Mouse (Mus musculus) liver, postnatal 0 days (tissue): ENCODE results near the gene Vwa8. TPM values are rescaled to one million over a fixed set of nuclear protein-coding genes. Genes with fewer than 3 reads are reported as not detected.

Experiments used
- ATAC-seq: fragments of 200-750 bp; cut with Nextera tagmentation; 2 replicates; pipeline ENCODE4 v1.8.0; 2017; ENCODE audit warnings: mild to moderate bottlenecking, moderate library complexity
- DNase-seq: peaks from one replicate; pipeline ENCODE4 v3.0.0-alpha.2; 2016
- H3K27ac ChIP-seq: fragments of 300-500 bp; sonication (generic); 2 replicates; pipeline ENCODE4 v1.5.1; 2014; ENCODE audit warnings: antibody characterized with exemption, moderate library complexity, mild to moderate bottlenecking, low read depth
- H3K27me3 ChIP-seq: fragments of 300-500 bp; sonication (generic); 2 replicates; pipeline ENCODE4 v1.6.1; 2014; ENCODE audit warnings: low read length, control low read depth, mixed read lengths; ENCODE audit not compliant: insufficient read depth
- H3K36me3 ChIP-seq: fragments of 300-500 bp; sonication (generic); replicated peaks from 2 replicates; pipeline ENCODE4 v1.6.1; 2014; ENCODE audit warnings: mild to moderate bottlenecking, control low read depth, low read length, moderate library complexity, mixed read lengths; ENCODE audit not compliant: insufficient read depth
- H3K4me1 ChIP-seq: fragments of 300-500 bp; sonication (generic); 2 replicates; pipeline ENCODE4 v1.6.1; 2014; ENCODE audit warnings: antibody characterized with exemption, mild to moderate bottlenecking, control low read depth; ENCODE audit not compliant: insufficient read depth
- H3K4me2 ChIP-seq: fragments of 300-500 bp; sonication (generic); 2 replicates; pipeline ENCODE4 v1.6.1; 2014; ENCODE audit warnings: low read depth, mild to moderate bottlenecking, low read length, moderate library complexity, mixed read lengths
- H3K4me3 ChIP-seq: fragments of 300-500 bp; sonication (generic); 2 replicates; pipeline ENCODE4 v1.5.1; 2014; ENCODE audit warnings: low read depth, low read length
- H3K9ac ChIP-seq: fragments of 300-500 bp; sonication (generic); replicated peaks from 2 replicates; pipeline ENCODE4 v1.6.1; 2014; ENCODE audit warnings: mild to moderate bottlenecking, moderate library complexity
- H3K9me3 ChIP-seq: fragments of 300-500 bp; sonication (generic); 2 replicates; pipeline ENCODE4 v1.6.1; 2016; ENCODE audit warnings: mild to moderate bottlenecking, control low read depth, low read length, mixed read lengths
- CTCF ChIP-seq: sonication (generic); IDR thresholded peaks from 2 replicates; pipeline ENCODE4 v1.5.1; 2016; ENCODE audit warnings: antibody characterized with exemption, low read depth
- EP300 ChIP-seq: IDR thresholded peaks from 2 replicates; pipeline ENCODE4 v1.6.1; 2016; ENCODE audit warnings: antibody characterized with exemption, low read depth, mild to moderate bottlenecking
- WGBS: fragments of 180-500 bp; shearing (Covaris S2); extraction: QIAGEN DNeasy Blood & Tissue Kit; methylation state at CpG from one replicate; pipeline ENCODE4 v1.1.7; 2014; ENCODE audit not compliant: insufficient replicate concordance; 5-methylcytosine and 5-hydroxymethylcytosine counted together
- polyA plus RNA-seq: library from polyadenylated mRNA; unstranded; fragments of >200 nt; fragmentation: Nextera tagmentation; extraction: Ambion mirVana; gene quantifications from 2 replicates; pipeline ENCODE4 v1.2.1, GENCODE M21; 2015

The Vwa8 gene
- polyA plus RNA-seq, 1 experiment from 2014 or later = 27.1 TPM

DNA sequence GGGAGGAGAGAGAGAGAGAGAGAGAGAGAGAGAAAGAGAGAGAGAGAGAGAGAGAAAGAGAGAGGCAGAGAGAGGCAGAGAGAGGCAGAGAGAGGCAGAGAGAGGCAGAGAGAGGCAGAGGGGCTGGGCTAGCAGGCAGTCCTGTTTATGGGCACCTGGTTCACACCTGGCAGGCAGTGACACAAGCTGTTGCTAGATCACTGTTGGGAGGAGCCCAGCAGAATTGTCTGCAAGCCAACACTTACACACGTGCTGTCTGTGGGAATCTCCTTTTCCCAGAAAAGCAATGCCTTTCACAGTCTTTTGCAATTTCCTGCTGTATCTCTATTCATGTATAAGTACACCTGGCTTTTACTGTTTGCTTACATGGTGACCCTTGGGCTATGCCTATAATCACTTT is 260.5 kb downstream of the Vwa8 start:
- H3K9ac ChIP-seq = no peak overlapping the region
- WGBS = 38% methylated on average over 1 of the region's 1 CpGs
- H3K36me3 ChIP-seq = no peaks in the 10 kb centered on the region
- H3K27me3 ChIP-seq = no peaks in the 10 kb centered on the region
- no peak overlapping the region for H3K27ac ChIP-seq
- TF ChIP-seq CTCF (no peak), EP300 (no peak)
- DNase-seq (no peak), ATAC-seq (peak; percentile 45)
- H3K4me1 ChIP-seq = no peaks in the 10 kb centered on the region
- H3K4me2 ChIP-seq = no peak overlapping the region
- no peak overlapping the region for H3K4me3 ChIP-seq
- H3K9me3 ChIP-seq = no peaks in the 10 kb centered on the region

DNA sequence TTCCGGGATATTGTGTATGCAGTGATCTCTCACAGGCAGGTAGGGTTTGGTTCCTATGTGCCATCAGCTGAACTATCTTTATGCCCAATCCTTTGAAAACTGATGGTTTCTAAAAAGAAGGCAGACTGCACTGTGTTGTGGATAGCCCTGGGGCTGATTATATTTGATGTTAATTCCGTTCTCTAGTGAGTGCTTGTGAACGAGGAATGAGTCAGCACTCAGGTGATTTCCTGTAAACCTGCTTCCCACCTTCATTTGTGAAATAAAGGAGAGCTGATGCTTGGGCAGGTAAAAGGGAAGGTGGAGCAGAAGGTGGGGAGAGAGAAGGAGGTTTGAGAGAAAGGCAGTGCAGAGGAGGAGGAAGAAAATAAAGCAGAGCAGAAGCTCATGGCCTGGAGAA is 261.2 kb downstream of the Vwa8 start:
- no peak for TF ChIP-seq CTCF
- no peak for TF ChIP-seq EP300
- DNase-seq (no peak), ATAC-seq (no peak)
- Histone ChIP-seq H3K27me3 (no peaks in the 10 kb centered on the region), H3K27ac (no peak overlapping the region), H3K9ac (no peak overlapping the region), H3K36me3 (no peaks in the 10 kb centered on the region), H3K4me2 (no peak overlapping the region), H3K4me3 (no peak overlapping the region), H3K9me3 (no peaks in the 10 kb centered on the region), H3K4me1 (no peaks in the 10 kb centered on the region)
- 58% methylated on average over 3 of the region's 3 CpGs for WGBS

DNA sequence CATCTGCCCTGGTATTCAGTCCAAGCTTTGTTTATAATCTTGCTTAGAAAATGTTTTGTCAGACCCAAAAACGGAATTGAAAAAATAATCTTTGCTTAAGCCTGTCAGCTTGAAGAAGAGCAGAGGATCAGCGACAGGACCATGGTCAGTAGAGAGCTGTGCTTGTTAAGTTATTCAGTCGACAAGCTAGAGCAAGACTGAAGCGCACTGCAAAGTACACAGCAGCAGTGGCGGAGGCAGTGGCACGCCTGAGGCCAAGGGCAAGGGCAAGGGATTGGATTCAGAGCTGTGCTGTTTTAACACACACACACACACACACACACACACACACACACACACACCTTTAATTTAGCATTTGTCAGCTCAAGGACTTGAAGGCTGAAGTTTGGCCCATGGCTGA is 263.2 kb downstream of the Vwa8 start:
- DNase-seq (no peak), ATAC-seq (no peak)
- Histone ChIP-seq H3K27me3 (no peaks in the 10 kb centered on the region), H3K9ac (no peak overlapping the region), H3K9me3 (no peaks in the 10 kb centered on the region), H3K27ac (no peak overlapping the region), H3K4me1 (no peaks in the 10 kb centered on the region), H3K4me2 (no peak overlapping the region), H3K4me3 (no peak overlapping the region), H3K36me3 (no peaks in the 10 kb centered on the region; the same call in 1 of the 2 replicates)
- WGBS = 81% methylated on average over 6 of the region's 6 CpGs
- no peak for TF ChIP-seq CTCF
- no peak for TF ChIP-seq EP300

DNA sequence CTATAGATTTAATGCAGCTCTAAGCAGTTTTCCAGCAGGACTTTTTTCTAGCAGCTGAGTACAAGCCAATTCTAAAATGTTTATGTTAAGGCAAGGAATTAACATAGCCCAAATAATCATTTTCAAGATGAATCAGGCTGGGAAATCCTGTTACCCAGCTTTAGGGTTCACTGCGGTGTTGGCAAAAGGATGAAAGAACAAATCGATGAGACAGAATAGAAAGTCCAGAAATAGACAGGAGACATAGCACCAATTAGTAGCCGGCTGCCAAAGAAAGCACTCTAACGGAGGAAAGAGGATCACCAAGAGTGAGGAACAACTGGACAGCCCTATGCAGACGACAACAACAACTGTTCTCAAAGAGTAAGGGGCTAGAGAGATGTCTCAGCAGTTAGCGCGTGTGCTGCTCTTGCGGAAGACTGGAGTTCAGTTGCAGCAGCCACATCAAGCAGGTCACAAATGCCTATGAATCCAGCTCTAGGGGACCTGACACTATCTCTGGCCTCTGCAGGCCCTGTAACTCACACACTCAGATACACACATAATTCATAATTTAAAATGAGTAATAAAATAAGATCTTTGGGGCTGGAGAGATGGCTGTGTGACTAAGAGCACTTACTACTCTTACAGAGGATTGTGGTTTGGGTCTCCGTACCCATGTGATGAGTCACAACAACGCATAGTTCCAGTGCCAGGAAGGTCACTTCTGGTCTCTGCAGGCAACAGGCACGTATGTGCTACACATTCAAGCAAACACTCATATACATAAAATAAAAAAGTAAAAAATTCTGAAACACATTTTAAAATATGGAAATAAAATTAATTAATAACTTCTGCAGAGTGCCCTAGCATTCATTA is 265.9 kb downstream of the Vwa8 start:
- WGBS = 77% methylated on average over 11 of the region's 11 CpGs
- Histone ChIP-seq H3K4me3 (no peak overlapping the region), H3K9me3 (no peaks in the 10 kb centered on the region), H3K9ac (no peak overlapping the region), H3K27me3 (no peaks in the 10 kb centered on the region), H3K36me3 (no peaks in the 10 kb centered on the region; the same call in 1 of the 2 replicates), H3K27ac (no peak overlapping the region), H3K4me1 (no peaks in the 10 kb centered on the region), H3K4me2 (no peak overlapping the region)
- DNase-seq (no peak), ATAC-seq (no peak)
- TF ChIP-seq EP300 = no peak
- TF ChIP-seq CTCF = no peak

DNA sequence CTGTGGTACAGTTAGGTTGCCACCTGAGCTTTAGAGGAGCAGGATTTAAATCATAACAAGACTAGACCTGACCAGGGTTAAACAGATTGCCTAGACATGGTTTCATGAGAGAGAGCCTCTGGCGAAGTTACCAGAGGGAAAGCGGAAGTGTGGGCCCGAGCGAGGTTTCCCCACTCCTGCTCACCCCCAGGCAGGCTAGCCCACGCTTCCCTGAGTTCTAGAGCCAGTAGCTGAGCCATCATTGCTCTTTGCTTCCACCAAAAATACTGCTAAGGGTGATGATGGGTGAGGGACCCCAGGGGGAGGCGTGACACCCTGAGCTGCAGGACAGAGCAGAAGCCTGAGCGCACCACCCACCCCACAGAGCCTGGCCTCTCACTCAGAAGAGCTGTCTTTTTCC is 269.6 kb downstream of the Vwa8 start:
- Histone ChIP-seq H3K4me1 (no peaks in the 10 kb centered on the region; the same call in 1 of the 2 replicates), H3K9ac (no peak overlapping the region), H3K9me3 (no peaks in the 10 kb centered on the region), H3K4me2 (no peak overlapping the region), H3K27ac (no peak overlapping the region), H3K27me3 (no peaks in the 10 kb centered on the region), H3K4me3 (no peak overlapping the region), H3K36me3 (no peaks in the 10 kb centered on the region; the same call in 1 of the 2 replicates)
- ATAC-seq (no peak), DNase-seq (no peak)
- 78% methylated on average over 7 of the region's 7 CpGs for WGBS
- no peak for TF ChIP-seq CTCF
- no peak for TF ChIP-seq EP300

DNA sequence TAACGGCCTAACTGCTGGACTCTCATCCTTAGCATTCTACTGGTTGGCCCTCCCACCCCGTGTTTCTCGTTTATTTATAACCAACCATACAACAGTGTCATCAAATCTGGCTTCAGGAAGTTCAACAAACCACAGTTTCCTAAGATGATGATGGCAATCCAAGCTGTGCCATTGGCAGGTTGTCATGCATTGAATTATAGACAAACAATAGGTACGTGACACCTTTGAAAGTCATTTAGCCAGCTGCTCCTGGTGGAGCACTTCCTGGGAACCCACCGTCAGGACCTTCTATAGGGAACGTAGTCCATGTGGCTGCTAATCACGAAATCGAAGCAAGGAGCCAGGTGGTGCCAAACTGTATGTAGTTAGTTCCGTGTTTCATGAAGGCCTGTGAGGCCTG is 270.5 kb downstream of the Vwa8 start:
- DNase-seq = no peak
- no peak overlapping the region for H3K4me3 ChIP-seq
- WGBS = 61% methylated on average over 9 of the region's 9 CpGs
- no peak overlapping the region for H3K9ac ChIP-seq
- H3K4me1 ChIP-seq = no peaks in the 10 kb centered on the region; the same call in 1 of the 2 replicates
- no peak for TF ChIP-seq EP300
- TF ChIP-seq CTCF = no peak
- no peaks in the 10 kb centered on the region for H3K9me3 ChIP-seq
- H3K4me2 ChIP-seq = no peak overlapping the region
- H3K27ac ChIP-seq = no peak overlapping the region
- H3K36me3 ChIP-seq = no peaks in the 10 kb centered on the region; the same call in 1 of the 2 replicates
- ATAC-seq = no peak
- H3K27me3 ChIP-seq = no peaks in the 10 kb centered on the region
